Mouse (Mus musculus): Measurements from ENCODE around the gene Gart.

DNA sequence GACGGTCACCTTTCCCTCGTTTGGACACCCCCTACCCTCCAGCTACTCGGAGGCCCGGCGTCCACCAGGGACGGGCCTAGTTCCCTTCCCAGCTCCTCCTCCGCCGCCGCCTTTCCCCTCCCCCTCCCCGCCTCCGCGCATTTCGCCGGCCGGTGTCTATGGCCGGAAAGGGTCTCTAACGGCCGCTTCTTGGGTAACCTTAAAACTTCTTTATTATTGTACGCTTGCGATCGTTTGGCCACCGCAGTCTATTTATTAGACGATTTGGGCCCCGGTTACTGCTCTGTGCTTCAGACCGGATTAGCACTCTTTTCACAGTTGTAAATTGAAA lies 1.4 kb upstream of the Gart start:
- TF ChIP-seq CTCF (IDR thresholded peaks at IDR 0.05; ENCODE audit: insufficient read depth, low read length) (no peak), POLR2A (IDR thresholded peaks at IDR 0.05; ENCODE audit: borderline replicate concordance, extremely low read depth, low read depth, low read length) (peak; percentile 58; the same call in 1 of the 2 replicates)
